In genomic region chr11:117089673-117090419, GRCm38 (mm10) we compare ENCODE assay signal across 16 mouse cellular contexts. TPM values are rescaled to one million over a fixed set of nuclear protein-coding genes. Genes with fewer than 3 reads are reported as not detected.
A peak's percentile ranks its signal among the peaks of the same experiment; 100 is the strongest.
DNase-seq lines count a peak whose midpoint lies in the region; ATAC-seq and TF ChIP-seq lines count a peak whose summit lies in the region.
"Had no signal": no experiment of that assay in that cellular context is flagged by ENCODE, and none has a peak within 500 bp of the region (broad histone marks: within the 10 kb centered on the region; RNA-seq: fewer than 3 reads in every experiment).

No protein-coding gene starts in this region.

- no peak for ATAC-seq in hindbrain, embryonic 11.5 days (ENCODE audit: low FRiP score)
- ATAC-seq: inflammation-experienced regulatory T-cells, adult 6 months had no signal

- 77% methylated on average over 9 of the region's 9 CpGs for whole genome bisulfite sequencing in hindbrain, embryonic 10.5 days
- WGBS in hindbrain, embryonic 11.5 days = 76% methylated on average over 9 of the region's 9 CpGs
- 29% methylated on average over 9 of the region's 9 CpGs for WGBS in small intestine, adult 2 months

- TF ChIP-seq EP300 in MEL (IDR thresholded peaks at IDR 0.05; ENCODE audit: low read depth in 1 of 2, low read length in 2 of 2) = peak; percentile 67 to 69; a peak in 2 of 4 replicates

- H3K27ac ChIP-seq in hindbrain, embryonic 10.5 days = peak overlapping the region; percentile 69
- H3K27ac ChIP-seq in hindbrain, embryonic 11.5 days (ENCODE audit: low read depth, low read length) = no peak overlapping the region
- H3K27ac ChIP-seq in MEL (ENCODE audit: control insufficient read depth, low read depth, low read length) = peak overlapping the region; percentile 69
- peak overlapping the region; percentile 91 for H3K27ac ChIP-seq in small intestine, adult 2 months (ENCODE audit: insufficient read depth, low read depth, low read length)
- H3K27ac ChIP-seq: left cerebral cortex, adult 2 months had no signal

- TF ChIP-seq RAD21 in MEL (IDR thresholded peaks at IDR 0.05; ENCODE audit: low read depth, low read length) = no peak

- no peaks in the 10 kb centered on the region; the same call in 1 of the 2 replicates for H3K36me3 ChIP-seq in hindbrain, embryonic 10.5 days
- H3K36me3 ChIP-seq in hindbrain, embryonic 11.5 days (ENCODE audit: control insufficient read depth, insufficient read depth, low read length) = no peaks in the 10 kb centered on the region
- H3K36me3 ChIP-seq in MEL (ENCODE audit: control insufficient read depth in 1 of 2, insufficient read depth in 2 of 2, low read length in 2 of 2) = peaks cover 0 to 37% of the 10 kb centered on the region in 2 experiments; a peak in 2 of 4 replicates
- H3K36me3 ChIP-seq in small intestine, adult 2 months (ENCODE audit: control insufficient read depth, insufficient read depth, low read length) = no peaks in the 10 kb centered on the region

- H3K4me2 ChIP-seq in hindbrain, embryonic 11.5 days (replicated peaks; ENCODE audit: low read depth, low read length) = no peak overlapping the region

- H3K4me3 ChIP-seq in hindbrain, embryonic 10.5 days = no peak overlapping the region
- no peak overlapping the region for H3K4me3 ChIP-seq in hindbrain, embryonic 11.5 days (ENCODE audit: low read depth, low read length)
- no peak overlapping the region for H3K4me3 ChIP-seq in MEL (ENCODE audit: control insufficient read depth in 1 of 2, insufficient read depth in 1 of 2, low read depth in 2 of 2, low read length in 2 of 2)
- H3K4me3 ChIP-seq in small intestine, adult 2 months (ENCODE audit: low read depth, low read length) = no peak overlapping the region
- H3K4me3 ChIP-seq: left cerebral cortex, adult 2 months had no signal

- no peak for TF ChIP-seq CTCF in MEL (IDR thresholded peaks at IDR 0.05 in 2 of 3, conservative IDR thresholded peaks at IDR 0.05 in 1 of 3; ENCODE audit: control insufficient read depth in 1 of 3, insufficient read depth in 1 of 3, low read depth in 2 of 3, low read length in 3 of 3, poor library complexity in 1 of 3, severe bottlenecking in 1 of 3)
- TF ChIP-seq CTCF in small intestine, adult 2 months (IDR thresholded peaks at IDR 0.05; ENCODE audit: extremely low read depth, insufficient read length, insufficient replicate concordance, low read depth, low read length) = no peak

- no peaks in the 10 kb centered on the region for H3K79me2 ChIP-seq in MEL (ENCODE audit: control insufficient read depth, insufficient read depth, low read length, poor library complexity)

- peaks cover 46% of the 10 kb centered on the region for H3K4me1 ChIP-seq in hindbrain, embryonic 10.5 days (replicated peaks)
- peaks cover 10% of the 10 kb centered on the region; the same call in 1 of the 2 replicates for H3K4me1 ChIP-seq in hindbrain, embryonic 11.5 days (replicated peaks; ENCODE audit: control insufficient read depth, insufficient read depth, low read length)
- peaks cover 35 to 39% of the 10 kb centered on the region in 2 experiments for H3K4me1 ChIP-seq in MEL (ENCODE audit: control insufficient read depth in 1 of 2, insufficient read depth in 2 of 2, low read length in 2 of 2)
- peaks cover 30% of the 10 kb centered on the region for H3K4me1 ChIP-seq in small intestine, adult 2 months (ENCODE audit: control insufficient read depth, insufficient read depth, insufficient read length, low read length)

- no peaks in the 10 kb centered on the region; the same call in 1 of the 2 replicates for H3K27me3 ChIP-seq in hindbrain, embryonic 10.5 days (ENCODE audit: insufficient read depth, poor library complexity, severe bottlenecking)
- no peaks in the 10 kb centered on the region for H3K27me3 ChIP-seq in hindbrain, embryonic 11.5 days (ENCODE audit: control insufficient read depth, insufficient read depth, low read length)
- H3K27me3 ChIP-seq in MEL (ENCODE audit: control insufficient read depth in 1 of 2, insufficient read depth in 2 of 2, low read length in 2 of 2) = no peaks in the 10 kb centered on the region
- H3K27me3 ChIP-seq in small intestine, adult 2 months (ENCODE audit: control insufficient read depth, insufficient read depth, low read length) = no peaks in the 10 kb centered on the region

- no peak overlapping the region for H3K9ac ChIP-seq in hindbrain, embryonic 11.5 days (ENCODE audit: low read depth, low read length)
- peak overlapping the region; percentile 46 for H3K9ac ChIP-seq in MEL (ENCODE audit: control insufficient read depth, low read depth, low read length, poor library complexity, severe bottlenecking)

- no peaks in the 10 kb centered on the region for H3K9me3 ChIP-seq in hindbrain, embryonic 10.5 days
- no peaks in the 10 kb centered on the region for H3K9me3 ChIP-seq in hindbrain, embryonic 11.5 days (ENCODE audit: control insufficient read depth, low read length)
- no peaks in the 10 kb centered on the region for H3K9me3 ChIP-seq in MEL (replicated peaks; ENCODE audit: insufficient read depth, low read length)

- peak in 1 of 2 experiments; percentile 49; a peak in 1 of 4 replicates for TF ChIP-seq POLR2A in MEL (IDR thresholded peaks at IDR 0.05; ENCODE audit: control insufficient read depth in 1 of 2, insufficient read depth in 1 of 2, low read depth in 1 of 2, low read length in 2 of 2, poor library complexity in 1 of 2)
- no peak for TF ChIP-seq POLR2A in small intestine, adult 2 months (IDR thresholded peaks at IDR 0.05; ENCODE audit: low read depth, low read length)

- DNase-seq in adrenal gland, adult 2 months = peak; percentile 63
- DNase-seq in adrenal gland, adult 18-20 months (ENCODE audit: low spot score in 2 of 2) = no peak
- no peak for DNase-seq in hindbrain, embryonic 10.5 days (ENCODE audit: low spot score)
- DNase-seq in hindbrain, embryonic 11.5 days (ENCODE audit: low spot score) = no peak
- DNase-seq in MEL (ENCODE audit: low read depth, low spot score) = peak; percentile 73
- DNase-seq in lung, postnatal 36 days = no peak
- no peak for DNase-seq in gastrocnemius, adult 18-20 months (ENCODE audit: low spot score)
- DNase-seq: cerebellum, postnatal 25 days; heart, postnatal 10 days; kidney, postnatal 10 days; lung, postnatal 4 days; midbrain, embryonic 14.5 days; thymus, adult 2 months had no signal

TF ChIP-seq in MEL, 35 proteins besides CTCF, POLR2A, EP300 and RAD21 (continues in another document):
- TF ChIP-seq TBP (IDR thresholded peaks at IDR 0.05; ENCODE audit: low read depth, low read length) (no peak), MAX (IDR thresholded peaks at IDR 0.05; ENCODE audit: low read length) (no peak), NELFE (IDR thresholded peaks at IDR 0.05; ENCODE audit: low read depth, low read length) (no peak; the same call in 1 of the 2 replicates), MEF2A (IDR thresholded peaks at IDR 0.05; ENCODE audit: extremely low read depth, insufficient replicate concordance, low read depth, low read length, poor library complexity, severe bottlenecking) (no peak), ZMIZ1 (IDR thresholded peaks at IDR 0.05; ENCODE audit: low read depth, low read length) (no peak), TAL1 (IDR thresholded peaks at IDR 0.05; ENCODE audit: low read length) (no peak), MYB (IDR thresholded peaks at IDR 0.05; ENCODE audit: low read depth, low read length) (0 out of 2 replicates have a peak, but pooled peaks have one; percentile 48), TCF12 (IDR thresholded peaks at IDR 0.05; ENCODE audit: low read depth, low read length) (peak; percentile 68), GATA1 (IDR thresholded peaks at IDR 0.05; ENCODE audit: low read depth, low read length) (peak; percentile 77), RCOR1 (IDR thresholded peaks at IDR 0.05; ENCODE audit: low read depth, low read length) (peak; percentile 62), ZC3H11A (IDR thresholded peaks at IDR 0.05; ENCODE audit: low read depth, low read length) (no peak), ETS1 (IDR thresholded peaks at IDR 0.05; ENCODE audit: low read depth, low read length) (peak; percentile 85), MYC (IDR thresholded peaks at IDR 0.05; ENCODE audit: low read depth, low read length) (peak; percentile 20; the same call in 1 of the 2 replicates), ELF1 (IDR thresholded peaks at IDR 0.05; ENCODE audit: low read depth, low read length) (peak; percentile 91), KAT2A (conservative IDR thresholded peaks at IDR 0.05; ENCODE audit: low read depth, low read length) (peak; percentile 43; the same call in 1 of the 2 replicates), BHLHE40 (IDR thresholded peaks at IDR 0.05; ENCODE audit: borderline replicate concordance, low read depth, low read length) (peak; percentile 46; the same call in 1 of the 2 replicates), SIN3A (IDR thresholded peaks at IDR 0.05; ENCODE audit: low read length) (peak; percentile 61; the same call in 1 of the 2 replicates), USF1 (IDR thresholded peaks at IDR 0.05; ENCODE audit: low read depth, low read length) (0 out of 2 replicates have a peak, but pooled peaks have one; percentile 35), HCFC1 (IDR thresholded peaks at IDR 0.05; ENCODE audit: low read depth, low read length) (peak; percentile 64; the same call in 1 of the 2 replicates), MAZ (IDR thresholded peaks at IDR 0.05; ENCODE audit: low read depth, low read length) (no peak), MAFK (IDR thresholded peaks at IDR 0.05; ENCODE audit: borderline replicate concordance, low read depth, low read length) (no peak), ZNF384 (IDR thresholded peaks at IDR 0.05; ENCODE audit: low read depth, low read length) (no peak), CHD2 (IDR thresholded peaks at IDR 0.05; ENCODE audit: low read length) (no peak), ZKSCAN1 (IDR thresholded peaks at IDR 0.05; ENCODE audit: low read depth, low read length) (no peak), POLR2AphosphoS2 (IDR thresholded peaks at IDR 0.05; ENCODE audit: low read length) (no peak), E2F4 (IDR thresholded peaks at IDR 0.05; ENCODE audit: borderline replicate concordance, low read depth, low read length) (no peak), GABPA (IDR thresholded peaks at IDR 0.05; ENCODE audit: low read depth, low read length) (no peak)

RNA-seq across cellular contexts. Expression of gene Sec14l1, which starts 25.1 kb away (rescaled TPM):
- 100 to 1,000 TPM; 117 to 175 TPM for total RNA-seq in adrenal gland, adult 2 months (2021)
- 140 and 161 TPM in 2 replicates for polyA plus RNA-seq in adrenal gland, adult 2 months (2012; rRNA removed)
- total RNA-seq in adrenal gland, adult 18-20 months (2021) = 100 to 1,000 TPM; 106 to 159 TPM
- 57.0 and 58.2 TPM in 2 replicates for polyA plus RNA-seq in hindbrain, embryonic 10.5 days (2016; fragmentation: Nextera tagmentation; extraction: Ambion mirVana)
- 36.7 and 36.9 TPM in 2 replicates for polyA plus RNA-seq in hindbrain, embryonic 11.5 days (2014; fragmentation: Nextera tagmentation; extraction: Ambion mirVana)
- 42.0 and 44.6 TPM in 2 replicates for total RNA-seq in MEL (2012; rRNA removed)
- polyA plus RNA-seq in MEL (2012; ENCODE audit: insufficient read depth in 1 of 2, insufficient read length in 2 of 2, low read depth in 1 of 2, low replicate concordance in 2 of 2, missing spikeins in 1 of 2) = 10 to 100 TPM in 1 of 2 experiments, not detected in 1; 55.9 TPM
- 32.6 and 49.2 TPM in 2 replicates for polyA plus RNA-seq in small intestine, adult 2 months (2012; rRNA removed)
- 10 to 100 TPM; 52.1 to 53.3 TPM for total RNA-seq in gastrocnemius, adult 18-20 months (2021)

Comparison
In these comparisons a context has a peak if more than half of its experiments do, and no peak if none do; other contexts are left out.
1. DNase-seq: peak in adrenal gland, adult 2 months (single experiment) and MEL (single experiment); none in adrenal gland, adult 18-20 months (0 of 2), hindbrain, embryonic 10.5 days (single experiment), hindbrain, embryonic 11.5 days (single experiment), lung, postnatal 36 days (single experiment) and gastrocnemius, adult 18-20 months (single experiment).